Mouse (Mus musculus): ENCODE results near the gene Gm5767.

- TF ChIP-seq POLR2A (IDR thresholded peaks at IDR 0.05; ENCODE audit: insufficient read length, low read depth) = no peak
- TF ChIP-seq MAX (IDR thresholded peaks at IDR 0.05; ENCODE audit: low read depth) = no peak
- TF ChIP-seq CEBPB (IDR thresholded peaks at IDR 0.05; ENCODE audit: insufficient read depth, poor library complexity, severe bottlenecking) = no peak
- TF ChIP-seq TCF3 (IDR thresholded peaks at IDR 0.05; ENCODE audit: insufficient read length, low read depth) = no peak
- no peak for TF ChIP-seq SRF (IDR thresholded peaks at IDR 0.05; ENCODE audit: control insufficient read depth, insufficient read length, low read depth)
- TF ChIP-seq E2F4 (IDR thresholded peaks at IDR 0.05; ENCODE audit: insufficient read depth) = no peak
Observed at GRCm38 (mm10) chr16:8655108-8655507, 25.5 kb upstream of the Gm5767 start.
